ENCODE assay signal across 8 mouse cellular contexts in genomic region chr7:31148086-31148485, GRCm38 (mm10). TPM values are rescaled to one million over a fixed set of nuclear protein-coding genes. Genes with fewer than 3 reads are reported as not detected.
DNase-seq lines count a peak whose midpoint lies in the region; ATAC-seq and TF ChIP-seq lines count a peak whose summit lies in the region.

No protein-coding gene starts in this region.

- H3K9ac ChIP-seq in hindbrain, postnatal 0 days (replicated peaks; ENCODE audit: low read length) = peak overlapping the region; percentile 100; the same call in 1 of the 2 replicates

- WGBS in hindbrain, postnatal 0 days = 54% methylated on average over 3 of the region's 3 CpGs

- no peak for ATAC-seq in hindbrain, postnatal 0 days

- no peak for TF ChIP-seq POLR2A in bone marrow macrophage, adult 2 months (IDR thresholded peaks at IDR 0.05; ENCODE audit: borderline replicate concordance, low read depth, low read length)
- TF ChIP-seq POLR2A in myocyte (IDR thresholded peaks at IDR 0.05; ENCODE audit: insufficient read length, low read depth) = no peak

- peaks cover 6% of the 10 kb centered on the region; the same call in 1 of the 2 replicates for H3K36me3 ChIP-seq in hindbrain, postnatal 0 days (ENCODE audit: insufficient read depth, low read length)
- peaks cover 4% of the 10 kb centered on the region for H3K36me3 ChIP-seq in myocyte (ENCODE audit: control insufficient read depth, insufficient read depth)

- no peak overlapping the region for H3ac ChIP-seq in myocyte (ENCODE audit: control insufficient read depth, insufficient read length)

- peak overlapping the region; percentile 83 for H3K4me2 ChIP-seq in hindbrain, postnatal 0 days (ENCODE audit: low read depth, low read length)
- H3K4me2 ChIP-seq in myocyte (ENCODE audit: low read depth) = peak overlapping the region; percentile 87

- H3K27me3 ChIP-seq in hindbrain, postnatal 0 days (ENCODE audit: insufficient read depth, low read length) = no peaks in the 10 kb centered on the region
- no peaks in the 10 kb centered on the region for H3K27me3 ChIP-seq in myocyte (ENCODE audit: control insufficient read depth, insufficient read depth, insufficient read length)

- TF ChIP-seq CTCF in layer of hippocampus, adult 2 months (conservative IDR thresholded peaks at IDR 0.05) = no peak
- TF ChIP-seq CTCF in bone marrow macrophage, adult 2 months (IDR thresholded peaks at IDR 0.05; ENCODE audit: low read depth, low read length) = no peak
- no peak for TF ChIP-seq CTCF in hindbrain, postnatal 0 days (IDR thresholded peaks at IDR 0.05; ENCODE audit: low read depth)

- DNase-seq in layer of hippocampus, adult 2 months (ENCODE audit: low spot score in 2 of 2) = no peak
- DNase-seq in layer of hippocampus, adult 8-10 months (ENCODE audit: low spot score in 2 of 2) = no peak
- peak; percentile 35 for DNase-seq in hindbrain, postnatal 0 days (ENCODE audit: low spot score)
- no peak for DNase-seq in urinary bladder, postnatal 36 days (ENCODE audit: low spot score in 2 of 2)
- DNase-seq in retina, postnatal 1 day = no peak
- DNase-seq in layer of hippocampus, adult 18-20 months (ENCODE audit: low spot score in 2 of 2) = no peak

- H3K79me2 ChIP-seq in myocyte (ENCODE audit: control insufficient read depth, insufficient read depth) = peaks cover 54% of the 10 kb centered on the region

- H3K4me3 ChIP-seq in layer of hippocampus, adult 2 months = peak overlapping the region; percentile 97; the same call in 1 of the 2 replicates
- peak overlapping the region; percentile 24; the same call in 1 of the 2 replicates for H3K4me3 ChIP-seq in bone marrow macrophage, adult 2 months (ENCODE audit: insufficient read depth, low read length)
- H3K4me3 ChIP-seq in hindbrain, postnatal 0 days (ENCODE audit: low read length) = peak overlapping the region; percentile 92
- H3K4me3 ChIP-seq in myocyte = peak overlapping the region; percentile 71

- peak overlapping the region; percentile 74 for H3K27ac ChIP-seq in layer of hippocampus, adult 2 months
- peak overlapping the region; percentile 56 for H3K27ac ChIP-seq in bone marrow macrophage, adult 2 months (ENCODE audit: insufficient read depth, low read depth, low read length)
- peak overlapping the region; percentile 99 for H3K27ac ChIP-seq in hindbrain, postnatal 0 days

- H3K4me1 ChIP-seq in bone marrow macrophage, adult 2 months (ENCODE audit: control insufficient read depth, insufficient read depth, low read length) = peaks cover 28% of the 10 kb centered on the region
- H3K4me1 ChIP-seq in hindbrain, postnatal 0 days (ENCODE audit: insufficient read depth, low read length) = peaks cover 4% of the 10 kb centered on the region

- no peaks in the 10 kb centered on the region for H3K9me3 ChIP-seq in hindbrain, postnatal 0 days (ENCODE audit: low read length)

TF ChIP-seq in myocyte, 11 proteins besides CTCF, POLR2A, EP300 and RAD21:
- TF ChIP-seq TCF12 (IDR thresholded peaks at IDR 0.05; ENCODE audit: insufficient read depth, poor library complexity, severe bottlenecking) (no peak), CEBPB (IDR thresholded peaks at IDR 0.05; ENCODE audit: insufficient read depth, poor library complexity, severe bottlenecking) (no peak), POLR2AphosphoS2 (IDR thresholded peaks at IDR 0.05; ENCODE audit: insufficient read length, low read depth) (no peak), E2F4 (IDR thresholded peaks at IDR 0.05; ENCODE audit: insufficient read depth) (no peak), USF1 (IDR thresholded peaks at IDR 0.05; ENCODE audit: low read depth) (no peak), MYOG (IDR thresholded peaks at IDR 0.05; ENCODE audit: control insufficient read depth in 1 of 3, insufficient read depth in 1 of 3, insufficient read length in 2 of 3, low read depth in 2 of 3) (no peak), MAX (IDR thresholded peaks at IDR 0.05; ENCODE audit: low read depth) (no peak), SRF (IDR thresholded peaks at IDR 0.05; ENCODE audit: control insufficient read depth, insufficient read length, low read depth) (no peak), REST (IDR thresholded peaks at IDR 0.05; ENCODE audit: insufficient read depth, insufficient read length) (no peak), TCF3 (IDR thresholded peaks at IDR 0.05; ENCODE audit: insufficient read length, low read depth) (no peak), MYOD1 (IDR thresholded peaks at IDR 0.05; ENCODE audit: control insufficient read depth in 1 of 3, insufficient read length in 2 of 3, low read depth in 2 of 3) (no peak)
TF ChIP-seq in myocyte: peak in this region for 0.

RNA-seq across cellular contexts. Expression of gene Gramd1a, which starts 7.6 kb away (rescaled TPM):
- 100 to 1,000 TPM; 118 to 124 TPM for total RNA-seq in layer of hippocampus, adult 2 months (2021)
- 100 to 1,000 TPM; 115 to 132 (median 125) TPM for total RNA-seq in layer of hippocampus, adult 8-10 months (2022)
- polyA plus RNA-seq in bone marrow macrophage, adult 2 months (2012; ENCODE audit: insufficient read depth, insufficient read length, missing spikeins) = 63.6 and 99.3 TPM in 2 replicates
- total RNA-seq in hindbrain, postnatal 0 days (2014; rRNA removed) = 256 and 258 TPM in 2 replicates
- 137 and 143 TPM in 2 replicates for polyA plus RNA-seq in hindbrain, postnatal 0 days (2015; fragmentation: Nextera tagmentation; extraction: Ambion mirVana)
- polyA plus RNA-seq in myocyte (2012; fragmentation: generic; extraction: Trizol) = 25.5 TPM
- total RNA-seq in layer of hippocampus, adult 18-20 months (2021) = 100 to 1,000 TPM; 108 to 115 TPM

RNA-seq across cellular contexts. Expression of gene Scn1b, which starts 21.3 kb away (rescaled TPM):
- total RNA-seq in layer of hippocampus, adult 2 months (2021) = 100 to 1,000 TPM; 585 to 611 TPM
- 100 to 1,000 TPM; 572 to 623 (median 584) TPM for total RNA-seq in layer of hippocampus, adult 8-10 months (2022)
- polyA plus RNA-seq in bone marrow macrophage, adult 2 months (2012; ENCODE audit: insufficient read depth, insufficient read length, missing spikeins) = 30.7 and 33.7 TPM in 2 replicates
- total RNA-seq in hindbrain, postnatal 0 days (2014; rRNA removed) = 65.7 and 69.5 TPM in 2 replicates
- polyA plus RNA-seq in hindbrain, postnatal 0 days (2015; fragmentation: Nextera tagmentation; extraction: Ambion mirVana) = 44.3 and 46.0 TPM in 2 replicates
- polyA plus RNA-seq in myocyte (2012; fragmentation: generic; extraction: Trizol) = 4.1 TPM
- total RNA-seq in layer of hippocampus, adult 18-20 months (2021) = 100 to 1,000 TPM; 669 to 714 TPM

RNA-seq across cellular contexts. Expression of gene Hpn, which starts 33.0 kb away (rescaled TPM):
- total RNA-seq in layer of hippocampus, adult 2 months (2021) = 1 to 10 TPM; 2.9 to 7.1 TPM
- total RNA-seq in layer of hippocampus, adult 8-10 months (2022) = 1 to 10 TPM; 4.8 to 9.5 (median 5.4) TPM
- 30.9 and 39.0 TPM in 2 replicates for polyA plus RNA-seq in bone marrow macrophage, adult 2 months (2012; ENCODE audit: insufficient read depth, insufficient read length, missing spikeins)
- total RNA-seq in hindbrain, postnatal 0 days (2014; rRNA removed) = not detected in 2 replicates
- 0.88 and 1.3 TPM in 2 replicates for polyA plus RNA-seq in hindbrain, postnatal 0 days (2015; fragmentation: Nextera tagmentation; extraction: Ambion mirVana)
- polyA plus RNA-seq in myocyte (2012; fragmentation: generic; extraction: Trizol) = not detected
- total RNA-seq in layer of hippocampus, adult 18-20 months (2021) = 1 to 10 TPM; 4.3 to 7.0 TPM

Comparison
In these comparisons a context has a peak if more than half of its experiments do, and no peak if none do; other contexts are left out.
1. H3K4me3 ChIP-seq: peak in every context shown above with its lines; median percentile 97 in layer of hippocampus, adult 2 months; 92 in hindbrain, postnatal 0 days; 71 in myocyte; 24 in bone marrow macrophage, adult 2 months.